Mouse (Mus musculus): ENCODE measurements around the gene Hectd3. TPM values are rescaled to one million over a fixed set of nuclear protein-coding genes. Genes with fewer than 3 reads are reported as not detected.

Hectd3 gene
- 71.2 and 117 TPM in 2 replicates for polyA plus RNA-seq (2012; rRNA removed)

DNA sequence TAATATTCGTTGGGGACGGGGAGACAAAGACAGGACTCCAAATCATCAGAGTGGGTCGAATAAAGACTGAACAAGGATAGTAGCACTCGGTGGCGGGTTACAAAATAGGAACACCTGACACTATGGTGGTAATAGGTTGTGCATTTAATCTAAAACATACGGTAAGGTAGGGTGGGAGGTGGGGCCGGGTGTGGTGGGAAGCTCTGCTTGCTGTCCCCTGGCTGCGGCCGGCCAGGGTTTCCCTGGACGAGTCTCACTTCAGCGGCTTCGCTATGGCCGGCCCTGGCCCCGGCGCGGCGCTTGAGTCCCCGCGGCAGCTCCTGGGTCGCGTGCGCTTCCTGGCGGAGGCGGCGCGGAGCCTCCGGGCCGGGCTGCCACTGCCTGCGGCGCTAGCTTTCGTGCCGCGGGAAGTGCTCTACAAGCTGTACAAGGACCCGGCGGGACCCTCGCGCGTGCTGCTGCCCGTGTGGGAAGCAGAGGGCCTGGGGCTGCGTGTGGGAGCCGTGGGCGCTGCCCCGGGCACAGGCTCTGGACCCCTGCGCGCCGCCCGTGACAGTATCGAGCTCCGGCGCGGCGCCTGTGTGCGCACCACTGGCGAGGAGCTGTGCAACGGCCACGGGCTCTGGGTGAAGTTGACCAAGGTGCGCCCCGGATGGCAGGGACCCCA lies at the start of gene Hectd3:
Hectd3 (plus strand) TSS at position 187 of the 667 bp plus-strand sequence.
- WGBS = under 1% methylated on average over 58 of the region's 58 CpGs
- peak; percentile 61 for DNase-seq (ENCODE audit: low read depth, low spot score)

- WGBS = 49% methylated on average over 1 of the region's 1 CpGs
- DNase-seq (ENCODE audit: low read depth, low spot score) = no peak
Observed at GRCm38 (mm10) chr4:116951642-116952041, 43.5 kb upstream of the Hectd3 start.

DNA sequence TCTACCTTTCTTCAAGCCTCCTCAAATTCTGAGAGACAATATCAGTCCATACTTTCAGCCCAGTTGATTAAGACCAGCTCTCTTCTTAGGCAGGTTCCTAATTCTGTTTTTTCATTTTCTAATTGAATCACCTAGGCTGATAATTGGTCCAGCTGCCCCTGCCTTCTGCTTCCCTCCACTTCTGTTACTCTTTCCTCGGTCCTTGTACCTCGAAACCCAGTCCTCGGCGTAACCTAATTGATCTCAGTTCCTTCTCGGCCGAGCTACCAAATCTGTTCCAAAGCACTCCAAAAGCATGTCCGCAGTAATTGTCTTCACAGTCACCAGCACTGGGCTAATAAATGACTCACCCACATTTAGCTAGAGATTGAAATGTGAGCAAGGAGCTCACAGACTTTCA lies 40.2 kb upstream of the Hectd3 start:
- WGBS = 90% methylated on average over 7 of the region's 7 CpGs
- DNase-seq (ENCODE audit: low read depth, low spot score) = no peak

DNA sequence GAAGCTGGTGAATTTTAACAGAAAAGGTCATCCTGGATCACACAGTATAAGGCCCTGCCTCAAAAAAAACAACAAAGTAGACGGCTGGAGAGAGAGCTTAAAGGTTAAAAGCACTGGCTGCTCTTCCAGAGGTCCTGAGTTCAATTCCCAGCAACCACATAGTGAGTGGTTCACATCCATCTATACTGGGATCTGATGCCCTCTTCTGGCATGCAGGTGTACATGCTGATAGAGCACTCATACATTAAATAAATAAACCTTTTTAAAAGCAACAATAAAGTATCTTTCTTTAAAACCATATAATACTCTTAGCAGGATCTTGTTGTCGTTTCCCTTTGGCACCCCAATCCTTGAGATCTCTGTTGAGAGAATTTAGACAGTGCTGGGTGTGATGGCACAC lies 18.6 kb upstream of the Hectd3 start:
- WGBS = 57% methylated on average over 2 of the region's 2 CpGs

GRCm38 (mm10) chr4:116985681-116986080 lies 9.4 kb upstream of the Hectd3 start:
- WGBS = 88% methylated on average over 7 of the region's 7 CpGs
- DNase-seq (ENCODE audit: low read depth, low spot score) = no peak

More for the DNA sequence above, 18.6 kb upstream of the Hectd3 start:
- no peak for DNase-seq (ENCODE audit: low read depth, low spot score)

DNA sequence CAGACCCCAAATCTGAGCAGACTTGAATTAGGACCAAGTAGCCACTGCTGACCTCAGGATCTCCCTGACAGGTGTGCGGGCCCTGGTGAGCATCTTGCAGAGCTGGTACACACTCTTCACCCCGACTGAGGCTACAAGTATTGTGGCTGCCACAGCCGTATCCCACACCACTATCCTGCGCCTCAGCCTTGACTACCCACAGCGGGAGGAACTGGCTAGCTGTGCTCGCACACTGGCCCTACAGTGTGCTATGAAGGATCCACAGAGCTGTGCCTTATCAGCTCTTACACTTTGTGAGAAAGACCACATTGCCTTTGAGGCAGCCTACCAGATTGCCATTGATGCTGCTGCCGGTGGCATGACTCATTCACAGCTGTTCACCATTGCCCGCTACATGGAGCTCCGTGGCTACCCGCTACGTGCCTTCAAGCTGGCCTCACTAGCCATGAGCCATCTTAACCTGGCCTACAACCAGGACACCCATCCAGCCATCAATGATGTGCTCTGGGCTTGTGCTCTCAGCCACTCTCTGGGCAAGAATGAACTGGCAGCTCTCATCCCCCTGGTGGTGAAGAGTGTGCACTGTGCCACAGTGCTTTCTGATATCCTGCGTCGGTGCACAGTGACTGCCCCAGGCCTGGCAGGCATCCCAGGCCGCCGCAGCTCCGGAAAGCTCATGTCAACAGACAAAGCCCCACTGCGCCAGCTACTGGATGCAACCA lies 8.6 kb upstream of the Hectd3 start:
- DNase-seq (ENCODE audit: low read depth, low spot score) = peak; percentile 52
- 45% methylated on average over 17 of the region's 17 CpGs for WGBS

GRCm38 (mm10) chr4:116987122-116987456 lies 8.0 kb upstream of the Hectd3 start:
- DNase-seq (ENCODE audit: low read depth, low spot score) = no peak
- 28% methylated on average over 5 of the region's 5 CpGs for WGBS

GRCm38 (mm10) chr4:116989731-116990130 lies 5.4 kb upstream of the Hectd3 start:
- WGBS = 88% methylated on average over 6 of the region's 6 CpGs
- DNase-seq (ENCODE audit: low read depth, low spot score) = no peak

GRCm38 (mm10) chr4:116991366-116991765 lies 3.8 kb upstream of the Hectd3 start:
- WGBS = 6% methylated on average over 7 of the region's 7 CpGs
- DNase-seq (ENCODE audit: low read depth, low spot score) = peak; percentile 68

DNA sequence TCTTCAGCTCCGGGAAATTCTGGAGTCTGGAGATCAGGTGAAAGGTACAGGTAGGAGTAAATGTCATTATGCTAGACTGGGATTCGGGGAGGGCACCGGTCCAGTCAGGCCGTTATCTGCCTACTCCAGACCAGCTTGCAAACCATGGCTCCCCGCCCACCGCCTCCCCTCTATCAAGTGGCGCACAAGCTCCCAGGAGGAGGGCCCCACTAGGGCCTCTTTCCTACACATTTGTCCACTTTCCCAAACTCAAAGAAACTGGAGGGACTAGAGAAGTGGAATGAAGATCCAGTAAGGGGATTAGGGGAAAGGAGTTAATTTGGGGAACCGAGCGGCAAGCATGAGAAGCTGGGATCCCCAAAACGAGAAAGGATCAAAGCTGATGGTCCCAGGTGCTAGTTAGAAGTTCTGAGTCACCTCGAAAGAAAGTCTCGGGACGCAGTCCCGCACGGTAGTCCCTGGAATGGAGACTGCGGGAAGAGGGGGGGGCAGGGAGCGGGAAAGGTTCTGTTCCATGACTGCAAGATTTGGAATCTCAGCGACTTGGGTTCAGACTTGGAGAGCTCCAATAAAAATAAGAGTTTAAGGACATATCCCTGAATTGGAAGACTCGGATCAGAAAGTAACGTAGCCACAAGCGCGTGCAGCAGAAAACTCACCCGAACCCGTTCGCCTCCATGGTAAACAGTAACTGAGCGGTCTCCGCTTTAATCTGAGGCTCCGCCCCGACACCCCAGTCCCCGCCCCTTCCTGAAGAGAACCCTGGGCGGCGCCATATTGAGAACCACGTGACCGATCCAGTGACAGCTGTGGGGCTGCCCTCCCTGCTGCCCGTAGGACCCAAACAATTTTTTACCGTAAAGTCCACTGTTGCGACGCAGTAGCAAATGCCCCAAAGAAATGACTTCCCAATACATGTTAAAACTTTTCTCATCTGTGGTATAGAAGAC lies 1.2 kb upstream of the Hectd3 start, which contains the start of gene Urod:
Urod (minus strand) TSS at position 742 of the 950 bp plus-strand sequence.
- peak; percentile 86 for DNase-seq (ENCODE audit: low read depth, low spot score)
- 1% methylated on average over 38 of the region's 38 CpGs for WGBS

DNA sequence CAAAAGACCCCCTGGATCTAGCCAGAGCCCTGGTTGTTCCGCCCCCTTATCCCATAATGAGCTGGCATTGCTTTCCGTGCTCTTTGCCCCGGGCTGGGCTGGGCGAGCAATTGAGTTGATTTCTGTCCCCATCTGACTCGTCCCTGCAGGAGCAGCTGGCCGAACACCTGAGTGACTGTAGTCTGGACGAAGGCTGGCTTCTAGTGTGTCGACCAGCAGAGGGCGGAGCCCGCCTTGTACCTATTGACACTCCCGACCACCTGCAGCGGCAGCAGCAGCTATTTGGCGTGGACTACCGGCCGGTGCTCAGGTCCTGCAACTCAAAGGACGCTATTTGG lies 650 bp downstream of the Hectd3 start:
- under 1% methylated on average over 16 of the region's 16 CpGs for WGBS
- DNase-seq (ENCODE audit: low read depth, low spot score) = peak; percentile 62

DNA sequence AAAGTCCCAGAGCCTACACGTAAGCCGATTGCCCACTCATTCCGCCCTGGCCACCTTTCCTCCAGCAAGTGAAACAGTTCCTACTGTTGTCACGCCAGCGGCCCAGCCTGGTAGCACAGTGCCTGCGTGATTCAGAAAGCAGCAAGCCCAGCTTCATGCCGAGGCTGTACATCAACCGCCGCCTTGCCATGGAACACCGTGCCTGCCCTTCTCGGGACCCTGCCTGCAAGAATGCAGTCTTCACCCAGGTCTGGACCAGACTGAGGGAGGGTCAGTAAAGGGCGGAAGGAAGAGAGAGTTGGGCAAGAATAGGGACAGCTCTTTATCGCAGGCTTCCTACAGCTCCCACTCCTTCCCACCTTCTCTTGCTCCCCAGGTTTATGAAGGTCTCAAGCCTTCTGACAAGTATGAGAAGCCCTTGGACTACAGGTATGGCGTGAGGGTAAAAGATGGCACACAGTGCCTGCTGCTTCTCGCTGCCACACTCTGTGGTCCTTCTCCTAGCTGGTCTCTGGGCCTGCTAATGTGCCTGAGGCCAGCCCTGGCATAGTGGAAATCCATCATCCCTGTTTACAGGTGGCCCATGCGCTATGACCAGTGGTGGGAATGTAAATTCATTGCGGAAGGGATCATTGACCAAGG lies 4.5 kb downstream of the Hectd3 start:
- DNase-seq (ENCODE audit: low read depth, low spot score) = no peak

GRCm38 (mm10) chr4:117001957-117002356 lies 6.8 kb downstream of the Hectd3 start:
- WGBS = 93% methylated on average over 16 of the region's 16 CpGs
- no peak for DNase-seq (ENCODE audit: low read depth, low spot score)

More for the DNA sequence above, 4.5 kb downstream of the Hectd3 start:
- 94% methylated on average over 17 of the region's 17 CpGs for WGBS

GRCm38 (mm10) chr4:117002543-117003521 lies 7.7 kb downstream of the Hectd3 start:
- WGBS = 59% methylated on average over 38 of the region's 38 CpGs
- peak; percentile 38 for DNase-seq (ENCODE audit: low read depth, low spot score)

- 92% methylated on average over 4 of the region's 4 CpGs for WGBS
- no peak for DNase-seq (ENCODE audit: low read depth, low spot score)
Observed at GRCm38 (mm10) chr4:117004649-117005048, 9.5 kb downstream of the Hectd3 start.

DNA sequence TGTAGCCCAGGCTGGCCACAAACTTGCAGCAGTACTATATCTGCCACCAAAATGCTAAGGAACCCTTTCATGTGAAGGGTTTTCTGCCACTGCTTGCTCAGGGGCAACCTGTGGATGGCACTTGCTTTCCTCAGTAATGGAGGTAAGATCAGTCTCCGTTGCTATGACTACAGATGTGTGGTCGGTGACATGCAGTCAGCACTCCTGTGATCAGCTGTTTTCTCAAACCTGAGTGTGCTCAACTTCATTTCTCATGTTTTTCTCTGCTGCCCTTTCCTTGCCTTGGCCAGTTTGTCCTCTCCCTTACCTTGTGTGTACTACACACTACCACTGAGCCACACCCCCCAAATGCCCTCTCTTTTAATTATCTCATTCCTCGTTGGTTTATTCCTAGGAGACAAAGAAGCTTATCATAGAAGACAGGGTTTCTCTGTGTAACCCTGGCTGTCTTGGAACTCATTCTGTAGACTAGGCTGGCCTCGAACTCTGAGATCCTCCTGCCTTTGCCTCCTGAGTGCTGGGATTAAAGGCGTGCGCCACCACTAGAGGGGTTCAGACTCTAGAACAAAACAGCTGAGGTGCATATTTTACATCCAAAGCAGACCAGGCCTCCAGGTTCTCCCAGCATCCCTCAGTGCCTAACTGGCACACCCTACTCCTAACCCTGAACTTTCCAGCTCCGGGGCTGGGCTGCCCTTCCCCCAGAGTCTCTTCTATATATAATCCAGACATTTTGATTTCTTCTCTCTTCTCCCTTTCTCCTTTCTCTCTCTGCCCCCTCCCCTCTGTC lies 10.7 kb downstream of the Hectd3 start:
- WGBS = 70% methylated on average over 7 of the region's 7 CpGs

DNA sequence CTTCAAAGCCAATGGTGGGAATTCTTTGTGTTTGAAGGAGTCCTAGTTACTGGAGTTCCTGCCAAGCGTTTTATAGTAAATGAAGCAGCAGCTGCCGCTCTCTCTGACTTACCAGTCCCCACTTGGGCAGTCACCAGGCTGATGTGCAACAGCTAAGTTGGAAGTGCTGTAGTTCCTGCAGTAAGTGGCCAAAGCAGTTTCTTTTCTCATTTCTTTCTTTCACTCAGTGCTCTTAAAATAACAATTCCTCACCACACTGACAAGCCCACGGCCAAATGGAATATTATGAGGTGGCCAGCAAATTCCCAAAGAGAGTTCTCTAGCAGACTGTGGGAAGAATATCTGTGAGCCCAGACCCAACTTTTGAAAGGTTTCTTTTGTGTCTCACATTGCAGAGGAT lies 11.9 kb downstream of the Hectd3 start:
- WGBS = 52% methylated on average over 3 of the region's 3 CpGs
- DNase-seq (ENCODE audit: low read depth, low spot score) = no peak

More for the DNA sequence above, 10.7 kb downstream of the Hectd3 start:
- no peak for DNase-seq (ENCODE audit: low read depth, low spot score)

DNA sequence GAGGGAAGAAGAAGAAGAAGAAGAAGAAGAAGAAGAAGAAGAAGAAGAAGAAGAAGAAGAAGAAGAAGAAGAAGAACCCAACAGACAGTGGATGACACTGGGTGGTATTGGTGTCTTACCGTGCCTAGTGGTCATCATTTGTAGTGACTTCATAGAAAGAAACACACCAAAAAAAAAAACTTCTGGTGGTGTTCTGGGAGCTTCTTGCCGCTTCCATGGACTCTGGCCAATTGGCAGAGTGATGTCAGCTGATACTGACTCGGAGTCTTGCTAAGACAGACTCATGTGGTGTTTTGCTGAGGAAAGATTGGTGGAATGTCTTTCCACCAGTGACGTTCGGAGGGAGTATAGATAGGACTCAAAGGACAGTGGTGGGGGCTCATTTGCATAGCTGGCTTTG lies 15.1 kb downstream of the Hectd3 start:
- no peak for DNase-seq (ENCODE audit: low read depth, low spot score)
- WGBS = 77% methylated on average over 5 of the region's 5 CpGs

Measured in large intestine, adult 2 months (tissue).